Mouse (Mus musculus) G1E (cell line): ENCODE data around the gene Ugt1a10.
"Not testable (repeated sequence)": the region's sequence is repeated elsewhere in the genome, so short reads cannot be mapped to it uniquely, and the experiment has no call there.

Source experiments
- CTCF ChIP-seq: IDR thresholded peaks from 2 replicates; pipeline ENCODE4 v1.5.1; 2012; ENCODE audit warnings: low read depth, low read length, inconsistent platforms, mixed read lengths
- GATA1 ChIP-seq: IDR thresholded peaks from 2 replicates; pipeline ENCODE4 v1.6.1; 2012; ENCODE audit warnings: borderline replicate concordance, low read length, inconsistent platforms, mixed read lengths
- POLR2AphosphoS5 ChIP-seq: IDR thresholded peaks from 2 replicates; pipeline ENCODE4 v1.6.1; 2012; ENCODE audit warnings: low read depth, low read length, inconsistent platforms; ENCODE audit not compliant: insufficient replicate concordance

GRCm38 (mm10) chr1:88134457-88135011, 79.3 kb downstream of the Ugt1a10 start, which contains the start of gene Ugt1a6a:
- TF ChIP-seq CTCF, GATA1, POLR2AphosphoS5: not testable (repeated sequence)
